Mouse (Mus musculus): ENCODE results near the gene Eloa.
A peak's percentile ranks its signal among the peaks of the same experiment; 100 is the strongest.

The Eloa gene

GRCm38 (mm10) chr4:136046888-136047287 lies 25.3 kb upstream of the Eloa start:
- H3K4me3 ChIP-seq (replicated peaks; ENCODE audit: low read length) = no peak overlapping the region
- no peaks in the 10 kb centered on the region for H3K9me3 ChIP-seq (ENCODE audit: low read length)
- H3K27me3 ChIP-seq (ENCODE audit: insufficient read depth, low read length) = no peaks in the 10 kb centered on the region
- peaks cover 57% of the 10 kb centered on the region for H3K36me3 ChIP-seq (ENCODE audit: insufficient read depth, low read length)
- TF ChIP-seq CTCF (conservative IDR thresholded peaks at IDR 0.05; ENCODE audit: low read length) (no peak), NANOG (IDR thresholded peaks at IDR 0.05; ENCODE audit: borderline replicate concordance, low read length) (no peak), POU5F1 (IDR thresholded peaks at IDR 0.05; ENCODE audit: borderline replicate concordance, low read length) (no peak)
- peaks cover 58% of the 10 kb centered on the region for H3K4me1 ChIP-seq (replicated peaks; ENCODE audit: low read depth, low read length)

DNA sequence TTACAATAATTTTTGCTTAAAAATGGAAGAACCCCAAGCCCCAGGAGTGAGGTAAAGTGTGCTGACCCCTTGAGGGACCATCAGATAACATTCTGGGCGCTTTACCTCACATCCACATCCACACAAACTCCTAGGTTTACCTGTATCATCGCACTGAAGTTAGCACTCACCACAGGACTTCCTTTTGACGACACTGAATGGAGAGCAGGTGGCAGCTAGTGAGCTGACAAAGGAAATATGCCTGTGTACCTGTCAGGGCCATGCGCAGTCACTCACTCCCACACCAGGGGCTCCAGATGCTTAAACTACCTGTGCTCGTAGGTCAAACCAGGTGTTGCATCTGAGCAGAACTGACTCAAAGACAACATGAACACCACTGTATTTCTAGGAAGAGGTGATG lies 23.5 kb upstream of the Eloa start:
- H3K9me3 ChIP-seq (ENCODE audit: low read length) = no peaks in the 10 kb centered on the region
- 0 out of 2 replicates have a peak, but pooled peaks cover 2% of the 10 kb centered on the region for H3K27me3 ChIP-seq (ENCODE audit: insufficient read depth, low read length)
- TF ChIP-seq CTCF (conservative IDR thresholded peaks at IDR 0.05; ENCODE audit: low read length) = no peak
- TF ChIP-seq NANOG (IDR thresholded peaks at IDR 0.05; ENCODE audit: borderline replicate concordance, low read length) = no peak
- no peak for TF ChIP-seq POU5F1 (IDR thresholded peaks at IDR 0.05; ENCODE audit: borderline replicate concordance, low read length)
- peaks cover 40% of the 10 kb centered on the region for H3K4me1 ChIP-seq (replicated peaks; ENCODE audit: low read depth, low read length)
- H3K36me3 ChIP-seq (ENCODE audit: insufficient read depth, low read length) = peaks cover 39% of the 10 kb centered on the region
- H3K4me3 ChIP-seq (replicated peaks; ENCODE audit: low read length) = no peak overlapping the region

GRCm38 (mm10) chr4:136043784-136044400 lies 22.3 kb upstream of the Eloa start:
- no peaks in the 10 kb centered on the region for H3K9me3 ChIP-seq (ENCODE audit: low read length)
- H3K4me1 ChIP-seq (replicated peaks; ENCODE audit: low read depth, low read length) = peaks cover 28% of the 10 kb centered on the region
- H3K4me3 ChIP-seq (replicated peaks; ENCODE audit: low read length) = no peak overlapping the region
- H3K27me3 ChIP-seq (ENCODE audit: insufficient read depth, low read length) = 0 out of 2 replicates have a peak, but pooled peaks cover 2% of the 10 kb centered on the region
- H3K36me3 ChIP-seq (ENCODE audit: insufficient read depth, low read length) = peaks cover 27% of the 10 kb centered on the region
- TF ChIP-seq CTCF (conservative IDR thresholded peaks at IDR 0.05; ENCODE audit: low read length) = no peak
- no peak for TF ChIP-seq POU5F1 (IDR thresholded peaks at IDR 0.05; ENCODE audit: borderline replicate concordance, low read length)
- no peak for TF ChIP-seq NANOG (IDR thresholded peaks at IDR 0.05; ENCODE audit: borderline replicate concordance, low read length)

DNA sequence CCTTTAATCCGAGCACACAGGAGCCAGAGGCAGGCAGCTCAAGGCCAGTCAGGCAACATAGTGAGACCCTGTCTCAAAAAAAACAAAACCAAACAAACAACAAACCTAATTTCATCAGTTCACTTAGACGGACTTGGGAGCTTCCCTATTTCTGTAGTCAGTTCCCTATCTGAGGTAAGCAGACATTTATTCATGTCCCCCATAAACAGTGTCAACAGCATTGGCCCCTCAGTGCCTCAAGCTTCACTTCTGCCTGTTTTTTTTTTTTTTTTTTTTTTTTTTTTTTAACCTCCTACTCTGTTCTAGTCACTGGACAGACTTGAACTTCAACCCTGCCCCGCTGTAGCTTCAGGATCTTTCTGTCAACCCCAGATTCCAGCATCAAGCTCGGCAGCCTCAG lies 13.5 kb upstream of the Eloa start:
- no peak for TF ChIP-seq NANOG (IDR thresholded peaks at IDR 0.05; ENCODE audit: borderline replicate concordance, low read length)
- TF ChIP-seq CTCF (conservative IDR thresholded peaks at IDR 0.05; ENCODE audit: low read length) = no peak
- no peak for TF ChIP-seq POU5F1 (IDR thresholded peaks at IDR 0.05; ENCODE audit: borderline replicate concordance, low read length)
- H3K9me3 ChIP-seq (ENCODE audit: low read length) = no peaks in the 10 kb centered on the region

DNA sequence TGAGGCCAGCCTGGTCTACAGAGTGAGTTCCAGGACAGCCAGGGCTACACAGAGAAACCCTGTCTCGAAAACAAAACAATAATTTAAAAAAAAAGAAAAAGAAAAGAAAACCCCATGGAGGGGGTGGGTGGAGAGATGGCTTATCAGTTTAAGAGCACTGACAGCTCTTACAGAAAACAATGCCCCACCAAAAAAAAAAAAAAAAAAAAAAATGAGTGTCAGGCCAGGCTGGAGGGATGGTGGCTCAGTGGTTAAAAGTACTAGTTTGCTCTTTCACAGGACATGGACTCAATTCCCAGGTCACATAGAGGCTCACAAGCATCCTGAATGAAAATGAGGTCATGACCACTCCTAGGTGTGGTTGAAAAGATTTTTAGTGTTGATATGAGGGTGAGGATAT lies 11.7 kb upstream of the Eloa start:
- H3K36me3 ChIP-seq (ENCODE audit: insufficient read depth, low read length) = no peaks in the 10 kb centered on the region
- no peak overlapping the region for H3K4me3 ChIP-seq (replicated peaks; ENCODE audit: low read length)
- H3K9me3 ChIP-seq (ENCODE audit: low read length) = no peaks in the 10 kb centered on the region
- TF ChIP-seq POU5F1 (IDR thresholded peaks at IDR 0.05; ENCODE audit: borderline replicate concordance, low read length) = no peak
- TF ChIP-seq CTCF (conservative IDR thresholded peaks at IDR 0.05; ENCODE audit: low read length) = no peak
- TF ChIP-seq NANOG (IDR thresholded peaks at IDR 0.05; ENCODE audit: borderline replicate concordance, low read length) = no peak
- H3K4me1 ChIP-seq (replicated peaks; ENCODE audit: low read depth, low read length) = peaks cover 20% of the 10 kb centered on the region
- peaks cover 47% of the 10 kb centered on the region for H3K27me3 ChIP-seq (ENCODE audit: insufficient read depth, low read length)

More for the DNA sequence above, 13.5 kb upstream of the Eloa start:
- Histone ChIP-seq H3K36me3 (ENCODE audit: insufficient read depth, low read length) (no peaks in the 10 kb centered on the region), H3K27me3 (ENCODE audit: insufficient read depth, low read length) (peaks cover 32% of the 10 kb centered on the region), H3K4me1 (replicated peaks; ENCODE audit: low read depth, low read length) (peaks cover 20% of the 10 kb centered on the region), H3K4me3 (replicated peaks; ENCODE audit: low read length) (no peak overlapping the region)

- peaks cover 59% of the 10 kb centered on the region for H3K27me3 ChIP-seq (ENCODE audit: insufficient read depth, low read length)
- peaks cover 37% of the 10 kb centered on the region for H3K4me1 ChIP-seq (replicated peaks; ENCODE audit: low read depth, low read length)
- no peaks in the 10 kb centered on the region for H3K36me3 ChIP-seq (ENCODE audit: insufficient read depth, low read length)
- H3K9me3 ChIP-seq (ENCODE audit: low read length) = no peaks in the 10 kb centered on the region
- TF ChIP-seq NANOG (IDR thresholded peaks at IDR 0.05; ENCODE audit: borderline replicate concordance, low read length) = peak; percentile 48; the same call in 1 of the 2 replicates
- no peak for TF ChIP-seq CTCF (conservative IDR thresholded peaks at IDR 0.05; ENCODE audit: low read length)
- no peak overlapping the region for H3K4me3 ChIP-seq (replicated peaks; ENCODE audit: low read length)
Measured at GRCm38 (mm10) chr4:136030968-136031909, 9.7 kb upstream of the Eloa start.

GRCm38 (mm10) chr4:136028689-136029088 lies 7.1 kb upstream of the Eloa start:
- Histone ChIP-seq H3K4me3 (replicated peaks; ENCODE audit: low read length) (no peak overlapping the region), H3K36me3 (ENCODE audit: insufficient read depth, low read length) (no peaks in the 10 kb centered on the region), H3K9me3 (ENCODE audit: low read length) (no peaks in the 10 kb centered on the region), H3K27me3 (ENCODE audit: insufficient read depth, low read length) (peaks cover 38% of the 10 kb centered on the region), H3K4me1 (replicated peaks; ENCODE audit: low read depth, low read length) (peaks cover 37% of the 10 kb centered on the region)
- no peak for TF ChIP-seq POU5F1 (IDR thresholded peaks at IDR 0.05; ENCODE audit: borderline replicate concordance, low read length)
- no peak for TF ChIP-seq CTCF (conservative IDR thresholded peaks at IDR 0.05; ENCODE audit: low read length)
- TF ChIP-seq NANOG (IDR thresholded peaks at IDR 0.05; ENCODE audit: borderline replicate concordance, low read length) = no peak

GRCm38 (mm10) chr4:136028132-136028564 lies 6.6 kb upstream of the Eloa start:
- TF ChIP-seq NANOG (IDR thresholded peaks at IDR 0.05; ENCODE audit: borderline replicate concordance, low read length) (no peak), POU5F1 (IDR thresholded peaks at IDR 0.05; ENCODE audit: borderline replicate concordance, low read length) (no peak), CTCF (conservative IDR thresholded peaks at IDR 0.05; ENCODE audit: low read length) (no peak)
- H3K4me1 ChIP-seq (replicated peaks; ENCODE audit: low read depth, low read length) = peaks cover 37% of the 10 kb centered on the region
- no peak overlapping the region for H3K4me3 ChIP-seq (replicated peaks; ENCODE audit: low read length)
- H3K36me3 ChIP-seq (ENCODE audit: insufficient read depth, low read length) = no peaks in the 10 kb centered on the region
- peaks cover 33% of the 10 kb centered on the region for H3K27me3 ChIP-seq (ENCODE audit: insufficient read depth, low read length)
- no peaks in the 10 kb centered on the region for H3K9me3 ChIP-seq (ENCODE audit: low read length)

Data from E14TG2a.4 (cell line).